Mouse (Mus musculus): Measurements from ENCODE around the gene Flvcr2. TPM values are rescaled to one million over a fixed set of nuclear protein-coding genes. Genes with fewer than 3 reads are reported as not detected.

Gene Flvcr2
- polyA plus RNA-seq, 2 experiments from 2014 or later: 0.48 to 0.60 TPM

GRCm38 (mm10) chr12:85795551-85795950, 49.2 kb downstream of the Flvcr2 start:
- ATAC-seq: no peak

- ATAC-seq: no peak
Observed at GRCm38 (mm10) chr12:85800031-85800430, 53.7 kb downstream of the Flvcr2 start.

GRCm38 (mm10) chr12:85809726-85810125, 63.4 kb downstream of the Flvcr2 start:
- ATAC-seq: no peak

- no peak for ATAC-seq
Observed at GRCm38 (mm10) chr12:85810959-85811358, 64.6 kb downstream of the Flvcr2 start.

- ATAC-seq: no peak
Observed at GRCm38 (mm10) chr12:85811676-85812075, 65.3 kb downstream of the Flvcr2 start.

GRCm38 (mm10) chr12:85813599-85813998, 67.3 kb downstream of the Flvcr2 start:
- no peak for ATAC-seq

- no peak for ATAC-seq
Observed at GRCm38 (mm10) chr12:85822051-85822450, 75.7 kb downstream of the Flvcr2 start.

GRCm38 (mm10) chr12:85824438-85825264, 78.3 kb downstream of the Flvcr2 start, which contains the start of the genes Erg28 and Ttll5:
Gene Erg28, minus strand, starts transcription at chr12:85824550.
Gene Ttll5, plus strand, starts transcription at chr12:85824659.
- ATAC-seq: peak; percentile 96

- ATAC-seq: no peak
Observed at GRCm38 (mm10) chr12:85825361-85825760, 79.0 kb downstream of the Flvcr2 start.

GRCm38 (mm10) chr12:85825822-85826221, 79.5 kb downstream of the Flvcr2 start:
- no peak for ATAC-seq

- no peak for ATAC-seq
Observed at GRCm38 (mm10) chr12:85828856-85829255, 82.5 kb downstream of the Flvcr2 start.

- ATAC-seq: no peak
Observed at GRCm38 (mm10) chr12:85829866-85830265, 83.5 kb downstream of the Flvcr2 start.

- no peak for ATAC-seq
Observed at GRCm38 (mm10) chr12:85830691-85831090, 84.4 kb downstream of the Flvcr2 start.

- ATAC-seq: no peak
Observed at GRCm38 (mm10) chr12:85834543-85834942, 88.2 kb downstream of the Flvcr2 start.

- no peak for ATAC-seq
Observed at GRCm38 (mm10) chr12:85837765-85838164, 91.4 kb downstream of the Flvcr2 start.

- ATAC-seq: peak; percentile 63
Observed at GRCm38 (mm10) chr12:85839371-85840000, 93.1 kb downstream of the Flvcr2 start.

- peak; percentile 46 for ATAC-seq
Observed at GRCm38 (mm10) chr12:85848164-85848958, 102.0 kb downstream of the Flvcr2 start.

- ATAC-seq: no peak
Observed at GRCm38 (mm10) chr12:85850661-85851060, 104.3 kb downstream of the Flvcr2 start.

GRCm38 (mm10) chr12:85853836-85854235, 107.5 kb downstream of the Flvcr2 start:
- ATAC-seq: no peak

GRCm38 (mm10) chr12:85854271-85854670, 107.9 kb downstream of the Flvcr2 start:
- ATAC-seq: no peak

GRCm38 (mm10) chr12:85857300-85857699, 111.0 kb downstream of the Flvcr2 start:
- no peak for ATAC-seq

GRCm38 (mm10) chr12:85859111-85859510, 112.8 kb downstream of the Flvcr2 start:
- no peak for ATAC-seq
